Mouse (Mus musculus): ENCODE measurements around the gene Evl. TPM values are rescaled to one million over a fixed set of nuclear protein-coding genes. Genes with fewer than 3 reads are reported as not detected.

The Evl gene
- polyA plus RNA-seq, 1 experiment: 33.3 TPM

DNA sequence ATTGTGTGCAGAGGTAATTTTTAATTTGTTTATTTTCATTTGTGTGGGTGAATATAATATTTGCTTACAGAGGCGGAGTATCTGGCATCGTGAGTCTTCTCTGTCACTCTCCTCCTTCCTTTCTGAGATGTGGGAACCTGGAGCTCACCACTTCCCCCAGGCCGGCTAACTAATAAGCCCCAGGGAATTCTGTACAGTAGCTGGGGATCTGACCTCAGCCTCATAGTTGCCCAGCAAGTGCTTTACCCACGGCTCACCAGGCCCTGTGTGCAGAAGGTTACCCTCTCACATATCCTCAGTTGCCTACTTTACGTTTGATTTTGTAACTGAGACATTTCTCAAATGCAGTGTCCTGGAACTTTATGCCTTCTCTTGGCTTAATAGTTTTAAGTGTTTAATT, 37.1 kb downstream of the Evl start:
- no peak for DNase-seq (ENCODE audit: low read depth)

DNA sequence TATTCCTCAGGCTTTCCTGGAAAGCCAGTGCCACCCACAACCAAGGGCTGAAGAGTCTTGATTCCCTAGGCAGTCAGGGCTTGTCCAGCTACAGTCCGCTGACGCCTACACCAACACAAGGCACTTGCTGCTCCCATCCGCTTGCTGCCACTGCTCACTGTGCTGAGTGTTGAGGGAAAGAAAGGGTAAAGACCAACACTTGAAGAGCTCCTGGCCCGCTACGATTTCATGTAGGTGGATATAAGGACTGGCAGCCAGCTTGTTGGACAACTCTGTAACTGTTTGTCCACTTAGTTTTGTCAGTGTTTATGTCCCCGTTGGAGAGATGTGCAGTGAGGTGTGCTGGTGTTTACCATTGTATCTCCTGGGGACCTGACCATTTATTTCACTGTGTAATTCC, 38.3 kb downstream of the Evl start:
- DNase-seq (ENCODE audit: low read depth): no peak

DNA sequence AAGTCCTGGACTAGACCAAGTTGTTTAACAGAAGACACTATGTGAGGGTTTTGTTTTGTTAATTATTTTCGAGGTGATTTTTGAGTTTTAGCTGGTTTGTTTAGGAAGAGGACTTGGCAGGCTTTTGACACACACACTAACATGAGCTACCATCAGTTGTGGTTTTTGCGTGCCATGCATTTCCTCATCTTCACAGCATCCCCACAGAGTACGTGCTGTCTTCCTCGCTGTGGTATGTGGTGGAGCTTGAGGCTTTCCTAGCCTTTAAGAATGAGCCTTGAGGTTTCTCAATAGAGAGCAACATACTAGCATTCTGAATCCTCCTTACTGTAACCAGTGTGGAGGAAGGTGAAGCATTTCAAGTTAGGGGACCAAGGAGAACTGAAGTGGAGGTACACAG, 46.3 kb downstream of the Evl start:
- no peak for DNase-seq (ENCODE audit: low read depth)

DNA sequence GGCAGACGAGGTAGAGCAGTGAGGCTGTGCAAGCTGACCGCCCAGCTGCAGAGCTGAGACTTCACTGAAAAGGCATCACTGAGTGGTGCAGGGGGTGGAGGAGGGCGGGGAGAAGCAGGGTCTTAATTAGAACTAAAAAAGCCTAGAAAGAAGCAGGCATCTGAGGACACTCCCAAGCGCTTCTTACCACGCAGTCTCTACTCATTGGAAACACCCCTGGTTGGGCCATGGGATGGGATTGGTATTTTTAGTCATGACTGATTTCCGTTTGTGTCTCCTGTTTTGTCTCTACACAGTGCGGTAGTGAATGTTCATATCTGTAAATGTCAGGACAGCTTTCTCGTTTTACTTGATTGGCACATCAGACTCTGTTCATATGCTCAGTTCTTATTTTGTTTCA, 46.8 kb downstream of the Evl start:
- no peak for DNase-seq (ENCODE audit: low read depth)

DNA sequence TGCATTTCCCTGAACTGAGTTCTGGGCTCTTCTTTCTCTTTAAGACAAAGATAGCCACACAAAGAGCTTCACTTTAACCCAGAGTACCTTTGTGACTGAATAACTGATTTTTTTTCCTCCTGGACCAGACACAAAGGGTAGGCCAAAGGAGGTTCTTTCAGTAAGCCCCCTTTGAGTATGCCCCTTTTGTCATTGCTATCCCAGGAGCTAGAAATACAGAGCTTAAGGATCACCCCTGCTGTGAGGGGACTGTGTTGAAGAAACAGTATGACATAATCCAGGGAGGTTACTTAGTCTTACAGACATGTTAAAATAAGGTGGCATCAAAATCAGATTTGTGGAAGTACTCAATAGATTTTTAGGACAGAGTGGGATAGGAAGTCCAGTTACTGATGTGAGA, 50.0 kb downstream of the Evl start:
- DNase-seq (ENCODE audit: low read depth): no peak

DNA sequence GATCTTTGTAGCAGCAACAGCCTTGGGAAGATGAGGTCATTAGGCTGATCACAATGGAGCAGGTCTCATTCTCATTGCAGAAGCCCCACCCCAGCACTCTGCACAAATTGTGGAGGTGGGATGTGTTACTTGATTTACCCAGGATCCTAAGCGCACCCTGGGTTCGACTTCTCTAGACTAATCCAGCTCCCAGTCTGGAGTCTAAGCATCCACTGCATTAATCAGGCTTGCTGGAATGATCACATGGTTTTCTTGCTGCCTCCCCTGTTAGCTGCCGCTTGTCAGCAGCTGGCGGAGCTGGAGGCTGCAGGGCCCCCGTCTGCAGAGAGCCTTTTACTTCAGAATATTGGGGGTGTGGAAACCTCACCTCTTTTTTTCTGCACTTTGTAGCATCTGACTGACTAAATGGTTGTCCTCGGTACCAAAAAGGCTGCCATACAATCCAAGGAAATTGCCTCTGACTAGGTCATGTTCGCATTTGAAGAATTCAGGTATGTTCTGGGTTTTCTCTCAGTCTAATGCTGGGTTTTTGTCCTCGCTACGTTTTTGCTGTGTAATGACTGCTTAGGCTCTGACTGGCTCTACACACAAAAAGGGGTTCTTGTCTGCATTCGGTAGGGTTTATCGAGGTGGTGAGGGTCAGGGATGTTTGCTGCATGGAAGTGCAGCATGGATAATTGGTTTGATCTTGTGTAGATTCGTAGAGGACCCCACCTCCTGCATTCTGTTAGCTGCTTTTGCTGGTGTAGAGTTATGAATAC, 51.2 kb downstream of the Evl start:
- no peak for DNase-seq (ENCODE audit: low read depth)

DNA sequence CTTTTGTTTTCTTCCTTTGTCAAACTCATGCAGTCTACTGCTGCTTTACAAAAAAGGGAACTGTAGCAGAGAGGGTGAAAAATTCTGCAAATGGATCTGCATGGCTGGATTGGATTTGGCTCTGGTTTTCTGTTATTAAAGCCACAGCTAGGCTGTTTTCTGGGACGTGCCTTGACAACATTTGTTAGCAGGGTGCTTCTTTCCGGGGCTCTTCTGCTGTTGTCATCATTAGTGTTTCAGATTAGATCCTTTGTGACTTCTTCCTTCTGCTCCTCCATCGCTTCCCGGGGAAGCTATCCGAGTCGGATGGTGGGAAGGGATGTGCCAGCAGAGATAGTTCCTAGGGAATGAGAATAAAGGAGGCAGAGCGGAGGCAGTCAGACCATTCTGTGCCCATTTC, 51.8 kb downstream of the Evl start:
- DNase-seq (ENCODE audit: low read depth): no peak

DNA sequence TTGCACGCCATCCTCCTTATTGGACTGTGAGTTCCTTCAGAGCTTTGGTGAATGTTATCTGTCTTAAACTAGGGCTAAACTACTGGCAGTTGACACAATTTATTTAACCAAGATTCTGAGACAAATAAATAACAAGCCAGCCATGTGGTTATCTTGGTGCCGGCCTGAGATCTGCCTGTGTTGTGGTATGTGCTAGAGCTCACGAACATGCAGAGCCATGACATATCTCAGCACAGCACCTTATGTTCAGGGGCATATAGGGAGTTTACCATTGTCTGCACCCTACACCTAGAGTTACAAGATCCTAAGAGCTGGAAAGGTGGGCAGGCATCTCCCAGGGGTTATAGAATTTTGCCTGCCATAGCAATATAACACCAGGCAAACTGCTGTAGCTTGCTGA, 54.9 kb downstream of the Evl start:
- DNase-seq (ENCODE audit: low read depth): no peak

DNA sequence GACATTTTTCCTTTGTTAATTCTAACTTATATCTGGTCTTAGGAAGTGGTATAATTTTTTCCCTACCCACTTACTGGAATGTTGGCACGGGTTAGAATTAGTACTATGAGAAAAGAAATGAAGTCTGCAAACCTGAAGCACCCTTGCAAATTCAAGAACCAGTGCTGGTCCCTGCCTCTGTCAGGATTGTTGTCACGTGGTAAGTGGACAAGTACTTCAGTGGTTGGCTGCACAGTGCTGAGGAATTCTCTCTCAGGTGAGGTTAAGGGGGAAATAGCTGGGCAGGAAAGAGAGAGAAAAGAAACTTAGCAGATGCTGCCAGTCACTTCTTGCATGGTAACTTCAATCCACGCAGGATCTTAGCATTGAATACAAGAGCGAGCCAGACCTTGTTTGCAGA, 55.7 kb downstream of the Evl start:
- no peak for DNase-seq (ENCODE audit: low read depth)

DNA sequence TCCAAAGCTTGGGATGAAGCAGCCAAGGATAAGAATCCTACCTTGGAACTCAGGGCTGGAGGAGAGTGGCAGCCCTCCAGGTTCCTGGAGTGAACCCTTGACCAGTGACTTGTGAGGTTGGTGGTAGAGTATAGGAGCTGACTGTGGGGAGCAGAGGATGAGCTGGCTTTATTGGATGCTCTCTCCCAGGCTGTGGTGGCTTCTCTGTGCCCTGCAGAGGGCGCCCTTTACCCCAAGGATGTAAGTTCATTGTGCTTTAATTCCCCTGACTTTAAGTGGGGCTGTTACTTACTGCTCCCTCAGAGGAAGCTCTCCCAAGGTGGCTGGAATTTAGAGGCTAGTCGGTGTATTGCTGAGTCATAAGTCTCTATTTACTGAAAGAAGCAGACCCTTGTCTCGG, 58.6 kb downstream of the Evl start:
- DNase-seq (ENCODE audit: low read depth): no peak

DNA sequence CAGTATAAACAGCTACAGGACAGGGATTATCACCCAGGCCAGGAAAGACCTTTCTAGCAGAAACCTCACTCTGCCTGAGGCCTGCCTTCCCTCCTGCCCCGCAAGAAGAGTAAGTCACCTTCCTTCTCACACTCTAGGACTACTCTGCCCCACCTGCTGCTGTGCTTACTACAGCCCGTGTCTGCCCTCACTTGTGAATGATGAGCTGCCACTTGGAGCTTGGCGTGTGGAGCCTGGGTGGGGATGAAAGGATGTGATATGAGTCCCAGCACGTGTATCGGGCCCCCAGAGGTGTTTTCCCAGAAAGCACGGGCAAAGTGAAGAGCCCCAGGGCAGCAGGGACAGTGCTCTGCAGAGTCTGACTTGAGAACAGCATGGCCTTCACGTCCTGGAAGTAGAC, 63.0 kb downstream of the Evl start:
- DNase-seq (ENCODE audit: low read depth): no peak

DNA sequence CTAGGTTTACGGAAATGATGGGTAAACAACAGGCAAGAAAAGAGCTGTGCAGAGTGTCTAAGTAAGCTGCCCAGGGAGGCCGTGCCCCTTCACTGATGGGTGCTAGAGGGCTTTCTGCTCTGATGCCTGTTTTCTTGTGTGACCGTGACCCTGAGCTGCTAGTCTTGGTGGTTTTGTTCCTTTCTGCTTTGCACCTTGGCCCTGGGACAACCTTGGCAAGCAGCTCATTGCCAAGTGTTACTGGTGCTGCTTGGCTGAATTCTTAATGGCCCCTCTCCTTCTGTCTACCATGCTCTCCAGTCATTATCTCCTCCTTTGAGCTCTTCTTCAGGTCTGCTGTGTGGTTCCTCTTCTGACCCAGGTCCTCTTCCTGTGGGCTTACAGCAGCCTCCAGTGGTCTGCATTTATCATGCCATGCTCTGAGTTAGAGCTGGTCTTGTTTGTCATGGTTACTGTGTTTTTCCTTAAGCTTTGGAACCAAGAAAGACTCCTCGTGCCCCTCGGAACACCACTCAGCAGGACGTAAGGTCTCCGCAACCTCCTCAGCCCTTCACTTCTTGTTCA, 65.4 kb downstream of the Evl start:
- DNase-seq (ENCODE audit: low read depth): no peak

DNA sequence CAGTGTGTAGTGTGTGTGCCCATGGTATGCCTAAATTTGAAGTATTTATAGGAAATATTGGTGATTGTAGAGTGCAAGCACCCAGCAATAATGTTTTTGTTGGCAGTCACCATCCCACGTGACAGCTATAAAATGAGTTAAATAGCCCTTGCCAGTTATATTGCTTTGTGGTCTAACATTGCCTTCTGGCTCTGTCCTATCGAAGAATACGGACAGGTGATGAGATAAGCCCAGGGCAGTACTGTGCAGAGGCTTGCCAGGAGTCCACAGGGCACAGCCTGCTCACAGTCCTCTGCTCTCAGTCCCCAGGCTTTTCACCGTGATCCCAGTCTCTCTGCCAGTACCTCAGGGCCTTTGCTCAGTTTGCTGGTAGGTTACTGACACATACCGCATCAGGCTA, 67.9 kb downstream of the Evl start:
- DNase-seq (ENCODE audit: low read depth): no peak

DNA sequence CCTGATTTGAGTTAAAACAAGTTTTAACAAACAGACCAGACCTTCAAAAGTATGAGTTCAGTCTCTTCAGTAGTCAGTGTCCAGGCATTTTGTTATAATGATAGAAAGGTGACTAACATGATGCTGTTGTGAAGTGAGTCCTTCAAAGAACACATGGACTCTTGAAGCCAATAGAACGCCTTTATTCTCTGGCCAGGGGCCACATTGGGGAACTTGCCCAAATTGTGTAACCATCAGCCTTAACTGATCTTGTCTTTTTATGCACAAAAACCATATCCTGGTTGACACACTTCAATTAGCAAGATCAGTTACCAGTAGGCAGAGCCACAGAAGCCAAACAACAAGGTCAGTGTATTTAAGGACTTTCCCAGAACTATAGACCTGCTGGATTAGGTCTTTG, 75.0 kb downstream of the Evl start:
- no peak for DNase-seq (ENCODE audit: low read depth)

DNA sequence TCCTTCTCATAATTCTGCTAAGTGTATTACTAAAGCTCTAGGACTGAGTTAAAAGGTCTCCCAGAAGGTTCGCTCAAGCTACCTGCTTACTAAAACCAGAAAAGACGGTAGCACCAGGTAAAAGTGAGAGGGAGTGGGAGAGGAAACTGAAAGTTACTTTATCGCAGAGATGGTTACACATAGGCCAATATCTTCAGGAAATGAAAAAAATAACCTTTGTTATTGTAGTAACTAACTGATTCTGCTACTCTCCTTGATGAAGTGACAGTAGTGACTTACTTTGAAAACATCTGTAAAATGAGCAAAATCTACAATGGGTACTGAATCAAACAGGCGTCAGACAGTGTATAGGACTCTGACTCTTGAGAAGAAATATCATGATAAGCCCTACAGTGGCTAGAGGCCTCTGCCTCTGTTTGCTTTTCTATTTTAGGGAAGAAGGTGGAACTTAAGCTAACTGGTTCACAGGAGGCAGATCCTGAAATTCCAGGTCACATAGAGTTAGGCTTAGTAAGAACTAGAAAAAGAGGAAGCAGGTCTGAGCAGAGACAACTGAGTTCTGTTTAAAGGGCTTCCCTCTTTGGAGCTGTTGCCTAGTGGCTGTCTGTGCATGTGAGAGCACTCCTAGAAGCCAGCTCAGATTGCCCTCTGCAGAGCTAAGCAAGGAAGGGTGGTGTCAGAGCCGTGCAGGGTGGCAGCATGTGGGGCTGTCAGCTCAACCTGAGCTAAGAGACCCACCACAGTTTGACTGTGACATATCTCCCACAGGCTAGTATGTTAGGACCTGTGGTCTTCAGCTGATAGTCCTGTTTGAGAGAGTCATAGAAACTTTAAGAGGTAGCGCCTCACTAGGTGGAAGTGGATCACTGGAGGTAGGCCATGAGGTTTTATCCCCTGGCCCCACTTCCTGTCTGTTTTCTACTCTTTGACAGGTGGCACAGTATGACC, 76.5 kb downstream of the Evl start:
- DNase-seq (ENCODE audit: low read depth): no peak

DNA sequence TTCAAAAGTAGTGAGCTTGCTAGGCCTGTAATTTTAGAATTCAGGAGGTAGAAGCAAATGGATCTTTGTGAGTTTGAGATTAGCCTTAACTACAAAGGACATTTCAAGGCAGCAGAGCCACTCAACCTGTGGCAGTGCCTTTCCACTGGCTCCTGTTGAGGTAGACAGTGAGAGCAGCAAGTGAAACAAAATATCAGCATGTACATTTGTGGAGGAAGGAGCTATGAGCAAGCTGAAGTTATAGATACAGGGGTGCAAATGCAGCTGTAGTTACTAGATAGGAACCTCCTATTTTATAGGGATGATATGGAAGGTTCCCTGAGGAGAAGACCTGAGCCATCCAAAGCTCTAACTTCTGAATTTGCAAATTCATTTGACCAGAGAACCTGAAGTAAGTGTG, 78.0 kb downstream of the Evl start:
- DNase-seq (ENCODE audit: low read depth): no peak

DNA sequence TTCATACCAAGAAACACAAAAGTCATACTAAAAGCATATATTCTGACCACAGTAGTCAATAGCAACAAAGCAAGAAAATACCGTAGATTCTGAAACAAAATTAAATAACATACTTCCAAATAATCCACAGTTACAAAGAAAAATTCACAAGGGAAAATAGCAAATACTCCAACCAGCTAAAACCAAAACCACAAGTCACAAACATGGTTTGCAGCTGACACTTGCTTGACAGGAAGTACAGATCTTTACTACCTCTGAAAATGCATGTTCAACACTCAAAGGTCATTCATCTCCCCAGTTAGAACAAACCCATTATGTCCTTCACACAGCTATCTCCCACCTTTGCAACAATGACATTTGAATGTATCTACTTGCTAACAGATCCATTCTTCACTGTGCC, 79.5 kb downstream of the Evl start:
- no peak for DNase-seq (ENCODE audit: low read depth)

DNA sequence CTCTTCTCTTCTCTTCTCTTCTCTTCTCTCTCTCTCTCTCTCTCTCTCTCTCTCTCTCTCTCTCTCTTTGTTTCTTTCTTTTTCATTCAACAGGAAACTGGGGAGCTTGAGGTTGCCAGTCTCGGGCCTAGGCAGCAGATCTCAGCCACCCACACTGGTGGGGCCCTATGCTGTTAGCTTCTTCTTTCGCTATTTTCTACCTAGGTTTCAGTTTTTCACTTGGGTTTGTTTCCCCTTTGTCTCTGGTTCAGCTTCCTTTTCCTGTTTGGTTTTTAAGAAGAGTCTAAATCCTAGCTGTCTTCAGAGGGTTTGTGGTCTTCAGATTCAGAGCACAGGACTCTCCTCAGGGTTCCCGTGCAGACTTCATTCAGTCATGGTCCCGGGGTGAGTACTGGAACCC, 81.0 kb downstream of the Evl start:
- DNase-seq (ENCODE audit: low read depth): no peak

DNA sequence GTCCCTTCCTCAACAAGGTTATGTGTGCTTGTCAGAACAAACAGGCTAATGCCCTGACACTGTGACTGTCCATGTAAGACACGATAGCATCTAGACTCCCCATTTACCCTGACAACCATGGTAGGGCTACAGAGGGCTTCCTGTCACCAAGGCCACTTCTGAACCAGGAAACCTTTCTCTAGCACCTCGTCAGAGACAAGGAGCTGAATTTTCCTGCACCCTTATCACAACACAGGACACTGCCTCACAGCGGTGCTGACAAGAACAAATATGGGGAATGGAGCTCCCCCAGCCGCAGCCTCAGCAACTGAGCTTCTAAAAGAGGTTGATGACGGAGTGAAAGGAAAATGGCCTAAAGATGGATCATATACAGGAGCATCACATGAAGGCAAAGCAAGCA, 82.9 kb downstream of the Evl start:
- no peak for DNase-seq (ENCODE audit: low read depth)

DNA sequence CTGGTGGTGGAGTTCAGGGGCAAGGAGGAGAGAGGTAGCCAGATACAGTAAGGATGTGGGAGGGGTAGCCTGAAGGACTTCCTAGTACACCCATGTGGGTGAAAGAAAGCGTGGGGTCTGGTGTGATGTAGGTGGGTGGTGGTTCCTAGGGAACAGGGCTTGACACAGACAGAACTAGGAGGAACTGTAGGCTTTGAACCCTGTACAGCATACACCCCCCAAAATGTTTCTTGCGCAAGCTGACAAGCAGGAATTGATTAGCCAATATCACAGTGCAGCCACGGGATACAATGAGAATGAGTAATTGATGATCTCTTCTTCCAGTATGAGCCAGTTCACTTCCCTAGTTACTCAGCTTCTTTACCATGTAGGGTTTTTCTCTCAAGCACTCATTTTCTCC, 84.6 kb downstream of the Evl start:
- DNase-seq (ENCODE audit: low read depth): peak; percentile 23

DNA sequence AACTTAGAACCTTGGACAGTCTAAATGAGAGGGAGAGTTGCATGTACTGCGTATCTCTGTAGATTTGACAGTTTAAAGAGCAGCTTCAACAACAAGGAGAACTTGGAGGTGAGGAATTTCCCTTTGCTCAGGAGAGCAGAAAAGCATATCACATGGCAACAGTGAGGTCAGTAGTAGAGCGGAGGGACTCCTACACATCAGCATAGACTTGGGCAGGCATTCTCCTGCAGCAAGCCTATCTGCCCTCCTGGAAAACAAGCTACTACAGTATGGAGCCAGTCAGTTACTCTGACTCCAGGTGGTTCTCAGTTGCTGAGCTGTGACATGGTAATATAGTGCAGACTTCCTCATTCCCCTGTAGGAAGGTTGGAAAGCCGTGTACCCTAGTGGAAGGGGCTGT, 87.5 kb downstream of the Evl start:
- DNase-seq (ENCODE audit: low read depth): no peak

DNA sequence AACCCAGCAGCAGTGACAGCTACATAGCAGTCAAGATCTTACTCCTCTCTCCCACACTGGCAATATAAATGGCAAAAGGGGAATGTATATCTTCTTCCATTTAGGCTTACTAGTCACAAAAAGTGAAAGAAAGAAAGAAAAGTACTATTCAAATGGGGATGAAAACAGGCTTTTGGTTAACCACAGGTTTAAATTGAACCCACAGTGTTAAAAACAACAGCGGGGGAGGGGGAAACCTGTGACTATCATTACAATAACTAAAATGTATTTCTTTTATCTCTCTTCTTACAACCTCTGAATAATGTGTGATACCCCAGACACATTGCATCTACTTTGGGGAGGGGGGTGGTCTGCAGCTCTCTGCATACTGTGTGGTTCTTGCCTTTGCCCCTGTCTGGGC, 91.7 kb downstream of the Evl start:
- DNase-seq (ENCODE audit: low read depth): no peak

DNA sequence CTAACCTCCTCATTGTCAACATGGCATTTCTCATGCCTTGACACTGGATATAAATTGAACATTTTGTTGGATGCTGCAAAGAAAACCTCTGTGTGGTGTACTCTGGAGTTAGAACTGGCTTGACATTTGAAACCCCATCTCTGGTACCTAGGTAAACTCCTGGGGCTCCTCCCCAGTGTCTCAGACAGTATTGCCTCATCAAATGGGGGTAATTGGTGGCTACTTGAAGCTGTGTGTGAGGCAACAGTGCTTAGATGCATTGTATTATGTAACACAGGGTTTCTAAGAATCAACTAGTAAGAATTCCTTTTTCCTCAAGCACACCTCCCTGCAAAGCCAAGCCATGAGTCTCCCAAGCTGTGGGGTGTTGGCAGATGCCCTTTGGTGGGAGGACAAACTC, 93.3 kb downstream of the Evl start:
- DNase-seq (ENCODE audit: low read depth): no peak
